Mouse (Mus musculus): ENCODE data around the gene Smim5. TPM values are rescaled to one million over a fixed set of nuclear protein-coding genes. Genes with fewer than 3 reads are reported as not detected.

The Smim5 gene
- polyA plus RNA-seq, 1 experiment from 2014 or later: 2.2 TPM

- H3K4me3 ChIP-seq: no peak overlapping the region
- WGBS: 9% methylated on average over 4 of the region's 4 CpGs
- ATAC-seq (ENCODE audit: low FRiP score, low read depth): no peak
- no peak overlapping the region for H3K9ac ChIP-seq
- H3K36me3 ChIP-seq: 0 out of 2 replicates have a peak, but pooled peaks cover 5% of the 10 kb centered on the region
- H3K27ac ChIP-seq (replicated peaks): no peak overlapping the region
- no peak overlapping the region for H3K4me2 ChIP-seq
- H3K27me3 ChIP-seq: no peaks in the 10 kb centered on the region
- no peaks in the 10 kb centered on the region for H3K9me3 ChIP-seq
- H3K4me1 ChIP-seq (replicated peaks): no peaks in the 10 kb centered on the region; the same call in 1 of the 2 replicates
Measured at GRCm38 (mm10) chr11:115898886-115899285, 880 bp upstream of the Smim5 start.

DNA sequence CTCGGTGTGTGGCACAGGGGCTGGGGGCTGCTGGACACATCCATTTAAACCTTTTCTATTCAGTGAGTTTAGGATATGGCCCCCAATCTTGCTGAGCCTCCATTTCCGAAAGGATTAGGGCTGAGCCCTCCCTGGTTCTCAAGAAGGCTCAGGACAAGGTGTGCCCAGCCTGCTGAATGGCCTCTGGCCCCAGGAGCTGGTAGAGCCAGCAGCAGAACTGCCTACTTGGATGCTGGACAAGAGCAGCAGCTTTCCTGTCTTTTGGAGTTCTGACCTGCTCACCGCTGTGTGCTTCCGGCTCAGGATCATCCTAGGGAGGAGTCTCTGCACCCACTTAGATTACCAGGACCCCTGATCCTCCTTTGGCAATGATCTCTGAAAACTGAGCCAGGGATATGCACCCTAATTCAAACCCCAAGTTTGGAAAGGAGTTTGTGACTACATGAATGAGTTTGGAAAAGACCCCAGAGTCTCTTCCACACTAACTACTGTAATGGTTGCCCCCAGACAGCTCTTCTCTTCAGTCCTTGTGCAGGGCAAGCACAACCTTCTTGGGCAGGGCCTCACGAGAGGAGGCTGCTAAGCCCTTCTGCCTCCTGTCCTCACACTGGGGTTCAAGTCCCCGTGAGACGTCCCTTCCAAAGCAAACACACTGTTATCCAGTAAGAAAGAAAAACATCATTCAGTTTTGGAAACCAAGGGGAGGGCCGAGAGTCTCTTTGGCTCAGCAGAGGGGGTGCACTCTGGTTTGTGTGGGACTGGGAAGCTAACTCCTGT lies 983 bp downstream of the Smim5 start:
- Histone ChIP-seq H3K36me3 (0 out of 2 replicates have a peak, but pooled peaks cover 1% of the 10 kb centered on the region), H3K9me3 (no peaks in the 10 kb centered on the region), H3K9ac (no peak overlapping the region), H3K4me1 (replicated peaks) (peaks cover 3% of the 10 kb centered on the region; the same call in 1 of the 2 replicates), H3K27me3 (no peaks in the 10 kb centered on the region), H3K4me3 (no peak overlapping the region), H3K27ac (replicated peaks) (no peak overlapping the region), H3K4me2 (no peak overlapping the region)
- 85% methylated on average over 8 of the region's 8 CpGs for WGBS
- no peak for ATAC-seq (ENCODE audit: low FRiP score, low read depth)

- Histone ChIP-seq H3K27ac (replicated peaks) (no peak overlapping the region), H3K4me2 (no peak overlapping the region), H3K4me3 (no peak overlapping the region), H3K27me3 (no peaks in the 10 kb centered on the region), H3K9me3 (no peaks in the 10 kb centered on the region), H3K36me3 (no peaks in the 10 kb centered on the region), H3K9ac (no peak overlapping the region), H3K4me1 (replicated peaks) (peaks cover 3% of the 10 kb centered on the region; the same call in 1 of the 2 replicates)
- 85% methylated on average over 9 of the region's 9 CpGs for WGBS
- no peak for ATAC-seq (ENCODE audit: low FRiP score, low read depth)
Measured at GRCm38 (mm10) chr11:115901338-115902161, 1.8 kb downstream of the Smim5 start.

GRCm38 (mm10) chr11:115902177-115902576 lies 2.4 kb downstream of the Smim5 start:
- Histone ChIP-seq H3K4me2 (no peak overlapping the region), H3K27me3 (no peaks in the 10 kb centered on the region), H3K9me3 (no peaks in the 10 kb centered on the region), H3K36me3 (no peaks in the 10 kb centered on the region), H3K4me3 (no peak overlapping the region), H3K4me1 (replicated peaks) (peaks cover 3% of the 10 kb centered on the region; the same call in 1 of the 2 replicates), H3K27ac (replicated peaks) (no peak overlapping the region), H3K9ac (no peak overlapping the region)
- 76% methylated on average over 5 of the region's 5 CpGs for WGBS
- no peak for ATAC-seq (ENCODE audit: low FRiP score, low read depth)

GRCm38 (mm10) chr11:115902831-115903230 lies 3.1 kb downstream of the Smim5 start:
- no peak overlapping the region for H3K4me3 ChIP-seq
- WGBS: 89% methylated on average over 1 of the region's 1 CpGs
- H3K27me3 ChIP-seq: no peaks in the 10 kb centered on the region
- no peak; the same call in 1 of the 2 replicates for ATAC-seq (ENCODE audit: low FRiP score, low read depth)
- no peak overlapping the region for H3K9ac ChIP-seq
- H3K4me1 ChIP-seq (replicated peaks): peaks cover 3% of the 10 kb centered on the region; the same call in 1 of the 2 replicates
- H3K36me3 ChIP-seq: no peaks in the 10 kb centered on the region
- H3K27ac ChIP-seq (replicated peaks): no peak overlapping the region
- no peak overlapping the region for H3K4me2 ChIP-seq
- H3K9me3 ChIP-seq: no peaks in the 10 kb centered on the region

DNA sequence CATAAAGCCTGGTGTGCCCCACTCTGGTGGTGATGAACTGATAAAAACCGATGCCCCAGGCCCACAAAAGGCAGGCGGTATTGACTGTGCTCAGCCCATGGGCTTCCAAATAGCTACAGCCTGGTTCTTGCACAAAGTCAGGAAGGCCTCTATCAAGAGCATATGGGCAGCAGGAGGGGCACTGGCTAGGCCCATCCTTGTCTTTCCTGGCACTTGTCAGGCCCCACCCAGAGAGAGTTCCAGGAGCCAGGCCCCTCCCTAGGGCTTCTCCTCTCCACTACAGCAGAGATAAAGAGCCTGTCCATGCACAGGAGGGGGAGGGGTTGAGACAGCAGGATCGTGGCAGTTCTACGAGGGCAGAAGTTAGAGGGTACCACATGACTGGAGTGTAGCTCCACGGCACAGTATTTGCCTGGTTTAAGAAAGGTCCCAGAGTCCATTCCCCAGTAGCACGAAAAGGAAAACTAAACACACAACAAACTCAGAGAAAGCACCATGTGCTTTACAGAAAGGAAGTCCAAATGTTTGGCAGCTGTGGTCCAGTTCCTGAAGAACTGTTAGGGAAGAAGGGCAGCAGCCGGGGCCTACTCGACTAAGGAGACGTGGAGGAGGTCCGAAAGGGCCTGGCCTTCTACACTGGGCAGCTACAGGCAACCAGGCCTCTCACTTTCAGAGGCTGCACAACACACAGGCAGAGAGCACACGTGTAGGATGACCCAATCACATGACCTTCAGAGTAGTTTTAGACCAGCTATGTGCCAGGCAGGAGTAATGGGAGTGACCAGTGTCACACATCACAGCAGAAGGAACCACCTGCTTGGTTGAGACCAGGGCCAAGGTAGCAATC lies 3.8 kb downstream of the Smim5 start:
- Histone ChIP-seq H3K9ac (no peak overlapping the region), H3K27ac (replicated peaks) (no peak overlapping the region), H3K36me3 (peaks cover 5% of the 10 kb centered on the region; the same call in 1 of the 2 replicates), H3K4me3 (no peak overlapping the region), H3K4me1 (replicated peaks) (peaks cover 3% of the 10 kb centered on the region; the same call in 1 of the 2 replicates), H3K4me2 (no peak overlapping the region), H3K9me3 (no peaks in the 10 kb centered on the region), H3K27me3 (no peaks in the 10 kb centered on the region)
- peak; percentile 30; the same call in 1 of the 2 replicates for ATAC-seq (ENCODE audit: low FRiP score, low read depth)
- 76% methylated on average over 11 of the region's 11 CpGs for WGBS

GRCm38 (mm10) chr11:115904231-115904955 lies 4.6 kb downstream of the Smim5 start:
- Histone ChIP-seq H3K4me1 (replicated peaks) (peaks cover 3% of the 10 kb centered on the region; the same call in 1 of the 2 replicates), H3K9ac (no peak overlapping the region)
- 86% methylated on average over 8 of the region's 8 CpGs for WGBS

GRCm38 (mm10) chr11:115904956-115905790 lies 5.4 kb downstream of the Smim5 start:
- no peak overlapping the region for H3K27ac ChIP-seq (replicated peaks)
- no peak for ATAC-seq (ENCODE audit: low FRiP score, low read depth)
- H3K4me3 ChIP-seq: no peak overlapping the region
- H3K9ac ChIP-seq: no peak overlapping the region
- peaks cover 3% of the 10 kb centered on the region; the same call in 1 of the 2 replicates for H3K4me1 ChIP-seq (replicated peaks)
- H3K36me3 ChIP-seq: peaks cover 11% of the 10 kb centered on the region; the same call in 1 of the 2 replicates
- 48% methylated on average over 16 of the region's 16 CpGs for WGBS
- H3K27me3 ChIP-seq: no peaks in the 10 kb centered on the region
- H3K9me3 ChIP-seq: no peaks in the 10 kb centered on the region
- no peak overlapping the region for H3K4me2 ChIP-seq

More at GRCm38 (mm10) chr11:115904231-115904955, 4.6 kb downstream of the Smim5 start:
- Histone ChIP-seq H3K9me3 (no peaks in the 10 kb centered on the region), H3K4me2 (no peak overlapping the region), H3K4me3 (no peak overlapping the region), H3K36me3 (peaks cover 7% of the 10 kb centered on the region; the same call in 1 of the 2 replicates), H3K27ac (replicated peaks) (no peak overlapping the region), H3K27me3 (no peaks in the 10 kb centered on the region)
- no peak for ATAC-seq (ENCODE audit: low FRiP score, low read depth)

GRCm38 (mm10) chr11:115906116-115906515 lies 6.3 kb downstream of the Smim5 start:
- Histone ChIP-seq H3K4me1 (replicated peaks) (peaks cover 3% of the 10 kb centered on the region; the same call in 1 of the 2 replicates), H3K4me3 (no peak overlapping the region), H3K9me3 (no peaks in the 10 kb centered on the region), H3K27ac (replicated peaks) (no peak overlapping the region), H3K9ac (no peak overlapping the region), H3K4me2 (no peak overlapping the region), H3K36me3 (peaks cover 11% of the 10 kb centered on the region; the same call in 1 of the 2 replicates), H3K27me3 (no peaks in the 10 kb centered on the region)
- 72% methylated on average over 3 of the region's 3 CpGs for WGBS
- ATAC-seq (ENCODE audit: low FRiP score, low read depth): no peak

- peaks cover 3% of the 10 kb centered on the region; the same call in 1 of the 2 replicates for H3K4me1 ChIP-seq (replicated peaks)
- 93% methylated on average over 5 of the region's 5 CpGs for WGBS
- no peak overlapping the region for H3K9ac ChIP-seq
- H3K36me3 ChIP-seq: peaks cover 11% of the 10 kb centered on the region; the same call in 1 of the 2 replicates
- H3K9me3 ChIP-seq: no peaks in the 10 kb centered on the region
- H3K27me3 ChIP-seq: no peaks in the 10 kb centered on the region
- H3K4me3 ChIP-seq: no peak overlapping the region
- H3K4me2 ChIP-seq: no peak overlapping the region
- H3K27ac ChIP-seq (replicated peaks): no peak overlapping the region
- no peak for ATAC-seq (ENCODE audit: low FRiP score, low read depth)
Measured at GRCm38 (mm10) chr11:115906521-115906920, 6.8 kb downstream of the Smim5 start.
